Mouse (Mus musculus): ENCODE results near the gene Asah2.
"Not testable (repeated sequence)": the region's sequence is repeated elsewhere in the genome, so short reads cannot be mapped to it uniquely, and the experiment has no call there.

Gene Asah2

GRCm38 (mm10) chr19:32102294-32102975, 5.6 kb downstream of the Asah2 start:
- DNase-seq (ENCODE audit: low spot score): peak; percentile 21

GRCm38 (mm10) chr19:32098582-32098981, 9.4 kb downstream of the Asah2 start:
- no peak for DNase-seq (ENCODE audit: low spot score)

DNA sequence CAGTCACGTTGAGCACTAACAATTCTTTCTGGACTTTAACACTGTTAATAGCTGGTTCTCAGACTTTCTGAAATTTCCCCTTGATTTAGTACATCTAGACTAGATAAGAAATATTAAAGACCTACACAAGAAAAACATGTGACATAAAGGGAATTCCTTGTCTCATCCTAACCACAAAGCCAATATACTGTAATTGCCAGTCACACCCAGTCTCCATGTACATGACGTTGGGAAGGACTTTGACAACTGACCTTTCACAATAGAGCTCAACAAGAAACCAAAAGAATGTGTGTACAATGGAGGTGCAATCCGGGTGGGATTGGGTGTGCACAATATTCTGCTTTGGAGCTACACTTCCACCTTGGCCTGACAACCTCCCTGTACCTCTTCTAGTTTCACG, 15.7 kb downstream of the Asah2 start:
- no peak for DNase-seq (ENCODE audit: low spot score)

DNA sequence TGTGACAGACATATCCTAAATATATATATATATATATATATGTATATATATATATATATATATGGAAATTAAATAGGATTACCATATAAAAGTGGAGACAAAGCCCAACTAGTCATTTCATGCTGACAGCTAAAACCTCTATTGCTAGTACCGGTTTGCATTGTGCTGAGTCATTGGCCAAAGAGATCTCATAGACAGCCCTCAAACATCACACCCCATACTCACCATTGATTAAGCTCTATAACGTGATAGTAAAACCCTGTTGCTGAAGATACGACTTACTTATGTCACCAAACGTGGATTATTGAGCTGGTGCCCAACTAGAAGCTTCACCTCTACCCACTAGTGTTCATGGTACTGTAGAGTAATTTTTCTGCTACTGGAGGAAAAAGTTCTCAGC, 17.2 kb downstream of the Asah2 start:
- DNase-seq (ENCODE audit: low spot score): no peak

DNA sequence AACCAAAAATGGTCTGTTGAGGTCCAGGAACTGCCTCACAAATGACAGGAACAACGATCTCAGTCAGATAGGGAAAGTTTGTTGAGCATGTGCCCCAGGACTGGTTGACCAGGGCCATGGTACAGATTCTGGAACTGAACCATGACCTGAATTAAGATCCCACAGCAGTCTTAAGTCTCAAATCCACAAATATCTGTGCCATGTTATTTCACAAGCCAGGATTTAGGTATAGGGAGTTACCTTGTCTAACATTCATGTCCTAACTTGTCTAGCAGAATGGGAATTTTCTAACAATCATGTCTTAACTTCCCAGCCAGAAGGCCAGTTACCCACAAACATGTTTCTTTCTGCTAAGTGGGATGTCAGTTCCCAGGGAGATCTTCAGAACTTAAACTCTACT, 19.4 kb downstream of the Asah2 start:
- no peak for DNase-seq (ENCODE audit: low spot score)

DNA sequence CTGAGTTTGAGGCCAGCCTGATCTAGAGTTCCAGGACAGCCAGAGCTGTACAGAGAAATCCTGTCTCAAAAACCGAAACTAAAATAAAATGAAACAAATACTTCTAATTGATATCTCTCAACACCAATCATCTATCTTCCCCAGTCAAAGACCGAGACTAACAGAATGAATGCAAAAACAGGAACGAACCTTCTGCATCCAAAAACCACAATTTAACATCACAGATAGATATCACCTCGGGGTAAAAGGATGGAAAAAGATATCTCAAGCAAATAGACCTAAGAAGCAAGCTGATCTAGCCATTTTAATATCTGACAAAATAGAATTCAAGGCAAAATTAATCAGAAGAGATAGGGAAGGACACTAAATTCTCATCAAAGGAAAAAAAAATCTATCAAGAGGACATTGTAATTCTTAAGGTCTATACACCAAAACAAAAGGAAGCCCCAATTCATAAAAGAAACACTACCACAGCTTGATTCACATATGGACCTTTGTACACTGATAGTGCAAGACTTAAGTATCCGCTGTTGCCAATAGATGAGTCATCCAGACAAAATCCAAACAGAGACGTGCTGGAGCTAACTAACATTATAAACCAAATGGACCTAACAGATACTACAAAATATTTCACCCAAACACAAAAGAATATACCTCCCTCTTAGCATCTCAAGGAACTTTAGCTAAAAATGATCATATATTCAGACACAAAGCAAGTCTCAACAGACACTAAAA, 20.1 kb downstream of the Asah2 start:
- DNase-seq (ENCODE audit: low spot score): no peak

- DNase-seq (ENCODE audit: low spot score): not testable (repeated sequence)
Measured at GRCm38 (mm10) chr19:32084813-32085212, 23.2 kb downstream of the Asah2 start.

DNA sequence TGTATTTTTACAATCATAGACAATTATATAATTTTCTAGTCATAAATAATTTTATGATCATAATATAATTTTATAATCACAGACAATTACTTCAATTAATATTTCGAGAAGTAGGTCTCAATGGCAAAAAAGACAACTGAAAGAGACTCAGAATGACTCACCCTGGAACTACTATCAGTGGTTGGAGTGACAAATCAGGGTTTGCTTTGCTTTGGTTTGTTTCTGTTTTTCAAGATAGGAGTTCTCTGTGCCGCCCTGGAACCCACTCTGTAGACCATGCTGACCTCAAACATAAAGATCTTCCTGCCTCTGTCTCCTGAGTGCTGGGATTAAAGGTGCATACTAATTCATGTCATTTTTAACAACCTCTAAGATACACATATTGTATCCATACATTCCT, 37.7 kb downstream of the Asah2 start:
- DNase-seq (ENCODE audit: low spot score): no peak

- DNase-seq (ENCODE audit: low spot score): no peak
Measured at GRCm38 (mm10) chr19:32069598-32069997, 38.4 kb downstream of the Asah2 start.

- DNase-seq (ENCODE audit: low spot score): no peak
Measured at GRCm38 (mm10) chr19:32067669-32068068, 40.3 kb downstream of the Asah2 start.

DNA sequence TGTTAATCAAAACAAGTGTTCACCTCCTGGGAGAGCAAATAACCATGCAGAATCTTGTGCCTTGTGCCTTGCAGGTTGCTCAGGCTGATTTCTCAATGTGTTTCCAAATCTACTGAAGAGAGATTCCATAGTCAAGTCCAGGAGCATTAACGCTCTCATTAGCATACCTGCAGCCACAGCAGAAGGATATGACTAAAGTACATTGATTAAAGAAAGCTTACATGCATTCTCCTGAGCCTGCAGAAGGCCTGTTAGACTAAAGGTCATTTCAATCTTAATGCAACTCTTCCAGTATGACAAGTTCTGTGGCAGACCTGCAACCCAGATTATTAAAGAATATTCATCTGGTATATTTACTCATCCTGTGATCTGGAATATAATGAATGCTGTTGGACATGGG, 46.7 kb downstream of the Asah2 start:
- DNase-seq (ENCODE audit: low spot score): no peak

DNA sequence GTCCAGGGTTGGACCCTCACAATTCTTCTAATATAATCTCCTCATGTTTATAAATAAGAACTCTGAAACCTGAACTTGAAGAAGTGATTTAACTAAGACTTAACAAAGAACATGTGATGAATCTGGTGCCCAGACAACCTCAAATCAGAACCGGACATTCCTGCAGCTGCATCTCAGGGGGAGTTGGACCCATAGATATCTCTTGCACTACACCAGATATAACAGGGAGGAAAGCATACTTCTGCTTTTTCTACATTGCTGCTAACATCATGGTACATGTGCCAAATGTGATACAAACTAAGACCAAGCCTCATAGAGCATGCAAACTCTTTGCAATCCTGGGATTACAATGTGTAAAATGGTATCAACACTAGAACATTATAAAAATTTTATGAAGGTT, 51.8 kb downstream of the Asah2 start:
- no peak for DNase-seq (ENCODE audit: low spot score)

DNA sequence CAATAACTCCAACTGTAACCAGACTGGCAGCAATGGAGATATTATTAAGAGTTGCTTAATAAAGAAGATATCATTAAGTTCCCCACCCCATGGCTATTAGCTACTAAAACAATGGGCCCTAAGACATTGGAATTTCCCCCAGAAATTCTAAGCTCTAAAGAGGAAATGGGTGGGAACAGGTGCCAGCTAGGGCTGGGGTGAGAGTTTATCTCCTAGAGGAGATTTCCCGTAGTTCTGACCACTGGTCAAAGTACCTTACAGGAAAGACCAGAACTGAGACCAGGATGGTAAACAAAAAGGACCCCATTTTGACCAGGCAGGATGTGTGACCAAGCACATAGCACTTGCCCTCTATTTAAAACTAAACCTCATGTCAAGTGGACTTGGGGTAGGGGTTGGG, 52.3 kb downstream of the Asah2 start:
- no peak for DNase-seq (ENCODE audit: low spot score)

GRCm38 (mm10) chr19:32051251-32051650, 56.8 kb downstream of the Asah2 start:
- no peak for DNase-seq (ENCODE audit: low spot score)

- DNase-seq (ENCODE audit: low spot score): no peak
Measured at GRCm38 (mm10) chr19:32032881-32033280, 75.1 kb downstream of the Asah2 start.

DNA sequence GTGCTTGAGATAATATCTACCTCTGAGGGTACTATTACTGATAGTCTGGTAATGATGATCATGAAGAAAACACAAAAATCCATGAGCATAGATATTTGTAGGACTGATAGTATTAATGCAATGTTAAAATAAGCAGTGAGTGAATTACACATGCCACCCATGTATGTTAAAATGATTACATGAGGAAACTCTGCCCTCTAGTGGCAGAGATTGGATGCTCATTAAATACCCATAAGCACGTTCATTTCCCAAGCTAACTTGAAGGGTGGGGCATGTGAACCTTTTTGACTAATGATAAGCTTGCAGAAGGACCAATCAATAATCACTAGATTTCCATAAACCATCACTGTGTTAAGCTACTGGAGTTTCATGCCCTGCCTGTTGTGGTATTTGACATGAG, 77.6 kb downstream of the Asah2 start:
- peak; percentile 82 for DNase-seq (ENCODE audit: low spot score)

- DNase-seq (ENCODE audit: low spot score): no peak
Measured at GRCm38 (mm10) chr19:32025443-32025842, 82.6 kb downstream of the Asah2 start.

DNA sequence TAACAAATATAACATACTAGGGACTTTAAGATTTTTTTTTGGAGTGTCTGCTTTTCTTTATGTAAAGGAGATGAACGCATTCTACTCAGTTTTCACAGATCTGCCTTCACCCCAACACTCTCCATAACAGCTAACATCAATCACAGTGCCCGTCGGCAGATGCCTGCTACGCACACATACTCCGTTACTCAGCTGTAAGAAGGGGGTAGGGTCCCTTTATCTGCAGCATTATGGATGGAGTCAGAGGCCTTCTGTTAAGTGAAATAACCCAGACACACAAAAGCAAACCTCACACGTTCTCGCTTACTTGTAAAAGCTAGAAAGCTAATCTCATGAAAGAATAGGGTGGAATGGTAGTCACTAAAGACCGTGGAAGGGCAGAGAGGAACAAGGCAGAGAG, 88.3 kb downstream of the Asah2 start:
- DNase-seq (ENCODE audit: low spot score): peak; percentile 48

- peak; percentile 7 for DNase-seq (ENCODE audit: low spot score)
Measured at GRCm38 (mm10) chr19:32018585-32018984, 89.4 kb downstream of the Asah2 start.

GRCm38 (mm10) chr19:32018053-32018452, 90.0 kb downstream of the Asah2 start:
- no peak for DNase-seq (ENCODE audit: low spot score)

DNA sequence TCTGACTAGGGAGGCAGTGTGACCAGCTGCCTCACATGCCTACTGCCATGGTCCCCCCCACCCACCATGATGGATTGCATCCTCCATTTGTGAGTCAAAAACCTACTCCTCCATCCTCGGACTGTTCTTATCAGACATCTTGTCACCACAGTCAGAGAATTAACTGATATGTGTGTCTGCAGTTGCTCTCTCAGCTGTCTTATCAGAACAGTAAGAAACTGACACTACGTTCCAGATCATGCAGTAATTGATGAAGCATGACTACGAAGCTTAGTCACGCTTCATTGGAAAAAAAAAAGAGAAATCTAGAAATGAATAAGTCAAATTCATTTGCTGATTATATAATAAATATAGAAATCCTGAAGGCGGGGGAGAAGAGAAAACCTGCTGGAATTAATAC, 105.4 kb downstream of the Asah2 start:
- no peak for DNase-seq (ENCODE audit: low spot score)

DNA sequence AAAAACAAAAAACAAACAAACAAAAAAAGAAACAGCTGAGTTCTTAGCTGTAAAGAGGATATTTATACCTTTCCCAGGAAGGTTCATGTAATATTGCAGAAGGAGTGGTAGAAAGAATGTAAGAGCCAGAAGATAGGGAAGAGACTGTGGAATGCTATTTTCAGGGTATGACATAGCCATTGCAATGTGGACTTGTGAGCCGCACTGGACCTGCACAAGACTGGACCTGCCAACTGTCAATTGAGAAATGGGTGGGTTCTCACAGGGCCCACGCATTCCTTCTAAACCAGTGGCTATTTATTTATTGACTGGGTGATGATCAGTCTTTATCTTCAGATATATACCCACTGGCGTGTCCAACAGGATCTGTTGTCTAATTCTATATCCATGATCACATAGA, 111.1 kb downstream of the Asah2 start:
- DNase-seq (ENCODE audit: low spot score): no peak

DNA sequence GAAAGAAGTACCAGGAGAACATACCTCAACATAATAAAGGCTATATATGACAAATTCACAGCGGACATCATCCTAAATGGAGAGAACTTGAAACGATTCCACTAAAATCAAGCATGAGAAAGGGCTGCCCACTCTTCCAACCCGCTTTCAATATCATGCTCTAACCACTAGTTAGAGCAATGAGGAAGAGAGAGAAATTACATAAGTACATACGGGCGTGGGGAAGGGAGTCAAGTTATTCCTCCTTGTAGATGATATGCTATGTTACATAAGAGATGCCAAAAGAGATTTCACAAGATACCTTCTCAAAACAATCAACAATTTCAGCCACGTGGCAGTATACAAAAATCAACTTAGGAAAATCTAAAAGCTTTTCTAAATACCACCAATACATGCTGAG, 117.0 kb downstream of the Asah2 start:
- DNase-seq (ENCODE audit: low spot score): no peak

GRCm38 (mm10) chr19:31975882-31976281, 132.1 kb downstream of the Asah2 start:
- DNase-seq (ENCODE audit: low spot score): peak; percentile 2

All from embryo, embryonic 10.5 days (tissue).